Mouse (Mus musculus): ENCODE measurements at regions not wholly inside any gene's neighbourhood (a gene's known extent, or its start where the extent isn't known, plus 50 kb on each side); places are given as distances from the start of the nearest gene placed in this dataset.
"Not testable (repeated sequence)": the region's sequence is repeated elsewhere in the genome, so short reads cannot be mapped to it uniquely, and the experiment has no call there.

GRCm38 (mm10) chr2:114454901-114455300 is 199.9 kb downstream of the Dph6 start:
- DNase-seq (ENCODE audit: low read depth) = no peak

GRCm38 (mm10) chr2:114450185-114450584 is 204.6 kb downstream of the Dph6 start:
- no peak for DNase-seq (ENCODE audit: low read depth)

- DNase-seq (ENCODE audit: low read depth) = no peak
Observed at GRCm38 (mm10) chr2:114443801-114444200, 211.0 kb downstream of the Dph6 start.

- no peak for DNase-seq (ENCODE audit: low read depth)
Observed at GRCm38 (mm10) chr2:114440943-114441342, 213.8 kb downstream of the Dph6 start.

- no peak for DNase-seq (ENCODE audit: low read depth)
Observed at GRCm38 (mm10) chr2:114439668-114440067, 215.1 kb downstream of the Dph6 start.

GRCm38 (mm10) chr2:114438048-114438447 is 216.7 kb downstream of the Dph6 start:
- no peak for DNase-seq (ENCODE audit: low read depth)

GRCm38 (mm10) chr2:114427426-114428157 is 226.3 kb upstream of the Zfp770 start:
- DNase-seq (ENCODE audit: low read depth) = no peak

GRCm38 (mm10) chr2:114419346-114419745 is 218.1 kb upstream of the Zfp770 start:
- no peak for DNase-seq (ENCODE audit: low read depth)

GRCm38 (mm10) chr2:114413013-114413412 is 211.7 kb upstream of the Zfp770 start:
- no peak for DNase-seq (ENCODE audit: low read depth)

- DNase-seq (ENCODE audit: low read depth) = no peak
Observed at GRCm38 (mm10) chr2:114411940-114412715, 210.9 kb upstream of the Zfp770 start.

- no peak for DNase-seq (ENCODE audit: low read depth)
Observed at GRCm38 (mm10) chr2:114410717-114411116, 209.4 kb upstream of the Zfp770 start.

- DNase-seq (ENCODE audit: low read depth) = no peak
Observed at GRCm38 (mm10) chr2:114409542-114409941, 208.3 kb upstream of the Zfp770 start.

- no peak for DNase-seq (ENCODE audit: low read depth)
Observed at GRCm38 (mm10) chr2:114407408-114407807, 206.1 kb upstream of the Zfp770 start.

- no peak for DNase-seq (ENCODE audit: low read depth)
Observed at GRCm38 (mm10) chr2:114384566-114384965, 183.3 kb upstream of the Zfp770 start.

GRCm38 (mm10) chr2:114378844-114379533 is 177.7 kb upstream of the Zfp770 start:
- DNase-seq (ENCODE audit: low read depth) = no peak

GRCm38 (mm10) chr2:114373476-114373875 is 172.2 kb upstream of the Zfp770 start:
- DNase-seq (ENCODE audit: low read depth) = no peak

GRCm38 (mm10) chr2:114353876-114354275 is 152.6 kb upstream of the Zfp770 start:
- DNase-seq (ENCODE audit: low read depth) = not testable (repeated sequence)

GRCm38 (mm10) chr2:114340578-114341293 is 139.5 kb upstream of the Zfp770 start:
- no peak for DNase-seq (ENCODE audit: low read depth)

GRCm38 (mm10) chr2:114301746-114302145 is 100.5 kb upstream of the Zfp770 start:
- no peak for DNase-seq (ENCODE audit: low read depth)

- no peak for DNase-seq (ENCODE audit: low read depth)
Observed at GRCm38 (mm10) chr2:114295110-114295509, 93.8 kb upstream of the Zfp770 start.

GRCm38 (mm10) chr2:114291387-114291786 is 90.1 kb upstream of the Zfp770 start:
- DNase-seq (ENCODE audit: low read depth) = no peak

GRCm38 (mm10) chr2:114275536-114275935 is 74.3 kb upstream of the Zfp770 start:
- no peak for DNase-seq (ENCODE audit: low read depth)

All from c-Kit-positive CD71-positive TER-119-negative erythroid progenitor cells, embryonic 14.5 days (primary cell).